Comparison of ENCODE assay signal across 9 mouse cellular contexts in genomic region chr2:90566046-90566445, GRCm38 (mm10). TPM values are rescaled to one million over a fixed set of nuclear protein-coding genes. Genes with fewer than 3 reads are reported as not detected.
DNase-seq lines count a peak whose midpoint lies in the region; ATAC-seq lines count a peak whose summit lies in the region.
"Had no signal": no experiment of that assay in that cellular context is flagged by ENCODE, and none has a peak within 500 bp of the region (broad histone marks: within the 10 kb centered on the region; RNA-seq: fewer than 3 reads in every experiment).

No protein-coding gene starts in this region.

- intact Hi-C loops in heart, postnatal 10 days (cut with DNase I): no loop called here

- WGBS in liver, embryonic 12.5 days (ENCODE audit: insufficient replicate concordance): 10% methylated on average over 7 of the region's 7 CpGs
- 77% methylated on average over 7 of the region's 7 CpGs for WGBS in midbrain, embryonic 15.5 days

- 0 out of 2 replicates have a peak overlapping the region, but pooled peaks have one; percentile 3 for H3K4me3 ChIP-seq in liver, embryonic 12.5 days
- no peak overlapping the region for H3K4me3 ChIP-seq in midbrain, embryonic 15.5 days

- peak overlapping the region; percentile 87 for H3K27ac ChIP-seq in liver, embryonic 12.5 days
- H3K27ac ChIP-seq in midbrain, embryonic 15.5 days: no peak overlapping the region

- DNase-seq in gastrocnemius, adult 18-20 months (ENCODE audit: low spot score): peak; percentile 56
- no peak for DNase-seq in gastrocnemius, postnatal 4 days (ENCODE audit: low spot score in 2 of 2)
- DNase-seq in Muller cell, postnatal 12 days (ENCODE audit: inconsistent ontology term): peak; percentile 68
- DNase-seq in heart, postnatal 10 days: peak; percentile 31 to 39
- no peak for DNase-seq in ovary, postnatal 36 days (ENCODE audit: low spot score)
- no peak for DNase-seq in right cerebral cortex, postnatal 25 days
- DNase-seq: right cerebral cortex, adult 18-20 months had no signal

- peak overlapping the region; percentile 69 for H3K9ac ChIP-seq in liver, embryonic 12.5 days
- H3K9ac ChIP-seq in midbrain, embryonic 15.5 days: no peak overlapping the region

- H3K27me3 ChIP-seq in liver, embryonic 12.5 days (replicated peaks): no peaks in the 10 kb centered on the region
- no peaks in the 10 kb centered on the region for H3K27me3 ChIP-seq in midbrain, embryonic 15.5 days (replicated peaks)

- peak; percentile 87 for ATAC-seq in liver, embryonic 12.5 days
- ATAC-seq in midbrain, embryonic 15.5 days (replicated peaks): no peak

- H3K4me1 ChIP-seq in liver, embryonic 12.5 days: peaks cover 86% of the 10 kb centered on the region
- H3K4me1 ChIP-seq in midbrain, embryonic 15.5 days: peaks cover 2% of the 10 kb centered on the region; the same call in 1 of the 2 replicates

- H3K36me3 ChIP-seq in liver, embryonic 12.5 days: no peaks in the 10 kb centered on the region
- no peaks in the 10 kb centered on the region for H3K36me3 ChIP-seq in midbrain, embryonic 15.5 days (replicated peaks)

- H3K9me3 ChIP-seq in liver, embryonic 12.5 days (replicated peaks): no peaks in the 10 kb centered on the region
- H3K9me3 ChIP-seq in midbrain, embryonic 15.5 days: no peaks in the 10 kb centered on the region

- peak overlapping the region; percentile 57 for H3K4me2 ChIP-seq in liver, embryonic 12.5 days
- H3K4me2 ChIP-seq in midbrain, embryonic 15.5 days: no peak overlapping the region

RNA-seq across cellular contexts. Expression of gene Ptprj, which starts 14.4 kb away (rescaled TPM):
- 1 to 10 TPM; 2.8 to 3.2 TPM for total RNA-seq in gastrocnemius, adult 18-20 months (2021)
- total RNA-seq in gastrocnemius, postnatal 4 days (2021): 10 to 100 TPM; 12.5 to 12.7 TPM
- total RNA-seq in heart, postnatal 10 days (2021): 10 to 100 TPM in 1 of 2 experiments, 1 to 10 TPM in 1; 9.1 to 13.1 TPM
- polyA plus RNA-seq in liver, embryonic 12.5 days (2016; fragmentation: Nextera tagmentation; extraction: Ambion mirVana): 3.0 and 3.7 TPM in 2 replicates
- 5.9 and 6.1 TPM in 2 replicates for polyA plus RNA-seq in midbrain, embryonic 15.5 days (2015; fragmentation: Nextera tagmentation; extraction: Ambion mirVana)

Comparison
In these comparisons a context has a peak if more than half of its experiments do, and no peak if none do; other contexts are left out.
1. DNase-seq: peak in gastrocnemius, adult 18-20 months (single experiment), Muller cell, postnatal 12 days (single experiment) and heart, postnatal 10 days (2 of 2); none in gastrocnemius, postnatal 4 days (0 of 2), ovary, postnatal 36 days (single experiment) and right cerebral cortex, postnatal 25 days (single experiment).